Mouse (Mus musculus) heart, adult 2 months (tissue): Measurements from ENCODE around the gene Ntrk2.

Experiments
- CTCF ChIP-seq: fragments of 200-600 bp; IDR thresholded peaks from 2 replicates; pipeline ENCODE4 v1.8.1; 2022; ENCODE audit warnings: antibody characterized with exemption, mild to moderate bottlenecking, moderate library complexity
- POLR2A ChIP-seq: fragments of 200-500 bp; IDR thresholded peaks from 2 replicates; pipeline ENCODE4 v1.6.1; 2011; ENCODE audit warnings: mild to moderate bottlenecking, low read depth, low read length, control low read depth; ENCODE audit not compliant: insufficient read depth

DNA sequence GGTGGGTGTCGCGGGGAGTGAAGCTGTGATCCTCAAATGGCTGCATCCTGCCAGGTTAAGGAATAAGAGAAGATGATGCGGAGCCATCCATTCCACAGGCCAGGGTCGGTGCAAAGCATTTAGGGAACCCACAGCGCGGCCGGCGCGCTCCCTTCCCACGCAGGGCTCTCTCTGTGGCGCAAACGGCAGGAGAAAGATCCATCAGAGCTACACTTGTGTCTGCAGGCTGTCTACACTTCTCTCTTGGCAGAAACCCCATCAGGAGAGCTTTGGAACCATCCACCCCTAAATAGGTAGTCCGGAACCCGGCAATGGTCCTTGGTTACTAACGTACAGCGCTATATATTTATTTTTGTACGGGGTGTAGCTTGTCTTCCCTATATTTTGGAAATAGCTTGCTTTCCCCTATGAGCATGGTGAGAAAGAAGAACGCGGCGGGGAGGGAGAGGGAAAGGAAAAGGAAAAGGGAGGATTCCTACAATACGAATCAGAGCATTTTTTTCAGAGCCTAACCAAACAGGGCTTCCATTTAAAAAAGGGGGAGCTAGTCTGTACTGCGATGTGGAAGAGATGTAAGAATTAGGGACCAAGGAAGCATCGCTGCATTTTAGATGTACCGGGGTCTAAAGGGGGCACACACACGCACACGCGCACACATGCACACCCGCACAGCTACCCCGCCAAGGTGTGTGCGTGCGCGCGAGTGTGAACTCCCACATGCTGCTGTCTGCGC is 693 bp downstream of the Ntrk2 start:
- TF ChIP-seq POLR2A (no peak), CTCF (no peak)
